In genomic region chr5:138864880-138865279, GRCm38 (mm10) we compare ENCODE assay signal across 23 mouse cellular contexts. TPM values are rescaled to one million over a fixed set of nuclear protein-coding genes. Genes with fewer than 3 reads are reported as not detected.
DNase-seq lines count a peak whose midpoint lies in the region; ATAC-seq lines count a peak whose summit lies in the region.
"Had no signal": no experiment of that assay in that cellular context is flagged by ENCODE, and none has a peak within 500 bp of the region (broad histone marks: within the 10 kb centered on the region; RNA-seq: fewer than 3 reads in every experiment).

No protein-coding gene starts in this region.

- H3K9ac ChIP-seq in limb, embryonic 15.5 days = no peak overlapping the region
- no peak overlapping the region for H3K9ac ChIP-seq in liver, embryonic 12.5 days
- no peak overlapping the region for H3K9ac ChIP-seq in stomach, embryonic 15.5 days
- H3K9ac ChIP-seq: forebrain, embryonic 12.5 days; midbrain, embryonic 15.5 days had no signal

- WGBS in heart, embryonic 10.5 days = 47% methylated on average over 7 of the region's 7 CpGs
- WGBS in limb, embryonic 15.5 days = 70% methylated on average over 7 of the region's 7 CpGs
- WGBS in limb, embryonic 10.5 days = 69% methylated on average over 7 of the region's 7 CpGs
- whole genome bisulfite sequencing in liver, embryonic 12.5 days (ENCODE audit: insufficient replicate concordance) = 45% methylated on average over 7 of the region's 7 CpGs
- WGBS in stomach, embryonic 15.5 days = 54% methylated on average over 7 of the region's 7 CpGs

- DNase-seq in heart, embryonic 10.5 days (ENCODE audit: low spot score) = no peak
- DNase-seq in heart, adult 9 months (ENCODE audit: low spot score in 2 of 2) = no peak
- DNase-seq in limb, embryonic 10.5 days (ENCODE audit: low spot score) = no peak
- no peak for DNase-seq in right cerebral cortex, postnatal 36 days (ENCODE audit: low spot score in 2 of 2)
- DNase-seq: cerebellum, postnatal 14 days; gastrocnemius, postnatal 36 days; kidney, adult 11 months; lung, adult 18-20 months; right cerebral cortex, adult 18-20 months; thymus, postnatal 25 days had no signal

- peak overlapping the region; percentile 47 for H3K27ac ChIP-seq in heart, embryonic 10.5 days
- H3K27ac ChIP-seq in limb, embryonic 15.5 days = no peak overlapping the region
- H3K27ac ChIP-seq in limb, embryonic 10.5 days = no peak overlapping the region
- no peak overlapping the region; the same call in 1 of the 2 replicates for H3K27ac ChIP-seq in liver, embryonic 12.5 days
- peak overlapping the region; percentile 79 for H3K27ac ChIP-seq in stomach, embryonic 15.5 days
- H3K27ac ChIP-seq: forebrain, embryonic 12.5 days; midbrain, embryonic 15.5 days had no signal

- H3K4me2 ChIP-seq in limb, embryonic 15.5 days = no peak overlapping the region
- no peak overlapping the region for H3K4me2 ChIP-seq in liver, embryonic 12.5 days
- no peak overlapping the region for H3K4me2 ChIP-seq in stomach, embryonic 15.5 days
- H3K4me2 ChIP-seq: forebrain, embryonic 12.5 days; midbrain, embryonic 15.5 days had no signal

- peaks cover 28% of the 10 kb centered on the region for H3K4me1 ChIP-seq in heart, embryonic 10.5 days
- peaks cover 10% of the 10 kb centered on the region; the same call in 1 of the 2 replicates for H3K4me1 ChIP-seq in limb, embryonic 15.5 days
- peaks cover 11% of the 10 kb centered on the region; the same call in 1 of the 2 replicates for H3K4me1 ChIP-seq in limb, embryonic 10.5 days
- H3K4me1 ChIP-seq in liver, embryonic 12.5 days = 0 out of 2 replicates have a peak, but pooled peaks cover 8% of the 10 kb centered on the region
- H3K4me1 ChIP-seq in stomach, embryonic 15.5 days = peaks cover 25% of the 10 kb centered on the region
- H3K4me1 ChIP-seq: forebrain, embryonic 12.5 days; midbrain, embryonic 15.5 days had no signal

- H3K9me3 ChIP-seq in heart, embryonic 10.5 days = no peaks in the 10 kb centered on the region
- H3K9me3 ChIP-seq in limb, embryonic 15.5 days = no peaks in the 10 kb centered on the region
- no peaks in the 10 kb centered on the region for H3K9me3 ChIP-seq in limb, embryonic 10.5 days (replicated peaks)
- no peaks in the 10 kb centered on the region for H3K9me3 ChIP-seq in liver, embryonic 12.5 days (replicated peaks)
- no peaks in the 10 kb centered on the region for H3K9me3 ChIP-seq in stomach, embryonic 15.5 days
- H3K9me3 ChIP-seq: forebrain, embryonic 12.5 days; megakaryocyte, embryonic 14.5 days; midbrain, embryonic 15.5 days had no signal

- H3K27me3 ChIP-seq in heart, embryonic 10.5 days (ENCODE audit: insufficient read depth, poor library complexity, severe bottlenecking) = peaks cover 12% of the 10 kb centered on the region; the same call in 1 of the 2 replicates
- no peaks in the 10 kb centered on the region for H3K27me3 ChIP-seq in limb, embryonic 15.5 days
- H3K27me3 ChIP-seq in limb, embryonic 10.5 days (ENCODE audit: low read depth, poor library complexity, severe bottlenecking) = no peaks in the 10 kb centered on the region
- no peaks in the 10 kb centered on the region for H3K27me3 ChIP-seq in liver, embryonic 12.5 days (replicated peaks)
- no peaks in the 10 kb centered on the region for H3K27me3 ChIP-seq in stomach, embryonic 15.5 days (replicated peaks)
- H3K27me3 ChIP-seq: forebrain, embryonic 12.5 days; midbrain, embryonic 15.5 days had no signal

- H3K4me3 ChIP-seq in heart, embryonic 10.5 days = no peak overlapping the region
- no peak overlapping the region for H3K4me3 ChIP-seq in limb, embryonic 15.5 days
- no peak overlapping the region for H3K4me3 ChIP-seq in limb, embryonic 10.5 days
- no peak overlapping the region for H3K4me3 ChIP-seq in liver, embryonic 12.5 days
- H3K4me3 ChIP-seq in stomach, embryonic 15.5 days (replicated peaks) = no peak overlapping the region
- H3K4me3 ChIP-seq: forebrain, embryonic 12.5 days; megakaryocyte, embryonic 14.5 days; midbrain, embryonic 15.5 days had no signal

- no peaks in the 10 kb centered on the region for H3K36me3 ChIP-seq in heart, embryonic 10.5 days
- no peaks in the 10 kb centered on the region for H3K36me3 ChIP-seq in limb, embryonic 15.5 days
- no peaks in the 10 kb centered on the region for H3K36me3 ChIP-seq in limb, embryonic 10.5 days
- no peaks in the 10 kb centered on the region for H3K36me3 ChIP-seq in liver, embryonic 12.5 days
- H3K36me3 ChIP-seq in stomach, embryonic 15.5 days = no peaks in the 10 kb centered on the region
- H3K36me3 ChIP-seq: forebrain, embryonic 12.5 days; midbrain, embryonic 15.5 days had no signal

- ATAC-seq in limb, embryonic 15.5 days (ENCODE audit: insufficient number of reproducible peaks, low FRiP score, low TSS enrichment, low read depth) = 0 out of 2 replicates have a peak, but pooled peaks have one; percentile 38
- ATAC-seq in liver, embryonic 12.5 days = peak; percentile 43; the same call in 1 of the 2 replicates
- peak; percentile 80 for ATAC-seq in stomach, embryonic 15.5 days (ENCODE audit: insufficient read depth, low FRiP score, low read depth)
- no peak for ATAC-seq in megakaryocyte, adult 5-6 weeks (ENCODE audit: poor library complexity, severe bottlenecking)
- ATAC-seq: midbrain, embryonic 15.5 days had no signal

RNA-seq across cellular contexts. Expression of gene Gm5294, which starts 45.0 kb away (rescaled TPM):
- not detected in 2 replicates for polyA plus RNA-seq in heart, embryonic 10.5 days (2016; fragmentation: Nextera tagmentation; extraction: Ambion mirVana)
- not detected in 2 replicates for polyA plus RNA-seq in limb, embryonic 15.5 days (2015; fragmentation: Nextera tagmentation; extraction: Ambion mirVana)
- polyA plus RNA-seq in limb, embryonic 10.5 days (2016; fragmentation: Nextera tagmentation; extraction: Ambion mirVana) = not detected in 2 replicates
- not detected in 2 replicates for polyA plus RNA-seq in liver, embryonic 12.5 days (2016; fragmentation: Nextera tagmentation; extraction: Ambion mirVana)
- not detected in 2 replicates for polyA plus RNA-seq in stomach, embryonic 15.5 days (2015; fragmentation: Nextera tagmentation; extraction: Ambion mirVana)
- not detected in 2 replicates for total RNA-seq in megakaryocyte, adult 5-6 weeks (2015)
- 1.2 TPM in 1 of 2 replicates, not detected in the other for total RNA-seq in megakaryocyte, adult 5-6 weeks (2017)
- total RNA-seq: gastrocnemius, postnatal 36 days; layer of hippocampus, postnatal 14 days; left cerebral cortex, postnatal 25 days; MEL had no signal
- polyA plus RNA-seq: forebrain, embryonic 12.5 days; heart, embryonic 14.5 days; hindbrain, embryonic 11.5 days; large intestine, adult 2 months; midbrain, embryonic 15.5 days had no signal

Comparison
In these comparisons a context has a peak if more than half of its experiments do, and no peak if none do; other contexts are left out.
1. H3K27ac ChIP-seq: peak in heart, embryonic 10.5 days (single experiment) and stomach, embryonic 15.5 days (single experiment); none in limb, embryonic 15.5 days (single experiment), limb, embryonic 10.5 days (single experiment) and liver, embryonic 12.5 days (single experiment).